Mouse (Mus musculus) hindbrain, embryonic 16.5 days (tissue): ENCODE measurements at regions not wholly inside any gene's neighbourhood (a gene's known extent, or its start where the extent isn't known, plus 50 kb on each side); places are given as distances from the start of the nearest gene placed in this dataset.

Source experiments
- ATAC-seq: fragments of 200-750 bp; cut with Nextera tagmentation; 2 replicates; pipeline ENCODE4 v1.8.0; 2017; ENCODE audit warnings: moderate TSS enrichment, moderate library complexity
- H3K27ac ChIP-seq: fragments of 300-500 bp; sonication (generic); 2 replicates; pipeline ENCODE4 v1.5.1; 2014; ENCODE audit warnings: low read depth, mild to moderate bottlenecking, control low read depth, low read length, moderate library complexity
- H3K27me3 ChIP-seq: fragments of 300-500 bp; sonication (generic); replicated peaks from 2 replicates; pipeline ENCODE4 v1.6.1; 2014; ENCODE audit warnings: low read length; ENCODE audit not compliant: control insufficient read depth, insufficient read depth
- H3K36me3 ChIP-seq: fragments of 300-500 bp; sonication (generic); 2 replicates; pipeline ENCODE4 v1.6.1; 2014; ENCODE audit warnings: mild to moderate bottlenecking, low read length, moderate library complexity, mixed read lengths; ENCODE audit not compliant: control insufficient read depth, insufficient read depth
- H3K4me1 ChIP-seq: fragments of 300-500 bp; sonication (generic); 2 replicates; pipeline ENCODE4 v1.6.1; 2014; ENCODE audit warnings: low read depth, low read length; ENCODE audit not compliant: control insufficient read depth, insufficient read depth
- H3K4me2 ChIP-seq: fragments of 300-500 bp; sonication (generic); 2 replicates; pipeline ENCODE4 v1.6.1; 2014; ENCODE audit warnings: mild to moderate bottlenecking, low read length, control low read depth, moderate library complexity
- H3K4me3 ChIP-seq: fragments of 300-500 bp; sonication (generic); 2 replicates; pipeline ENCODE4 v1.5.1; 2014; ENCODE audit warnings: mild to moderate bottlenecking, low read length, control low read depth, moderate library complexity
- H3K9ac ChIP-seq: fragments of 300-500 bp; sonication (generic); 2 replicates; pipeline ENCODE4 v1.6.1; 2014; ENCODE audit warnings: low read depth, mild to moderate bottlenecking, control low read depth, low read length, moderate library complexity
- H3K9me3 ChIP-seq: fragments of 300-500 bp; sonication (generic); 2 replicates; pipeline ENCODE4 v1.6.1; 2014; ENCODE audit warnings: mild to moderate bottlenecking, low read length, moderate library complexity; ENCODE audit not compliant: control insufficient read depth
- WGBS: fragments of 180-500 bp; shearing (Covaris S2); extraction: QIAGEN DNeasy Blood & Tissue Kit; methylation state at CpG from one replicate; pipeline ENCODE4 v1.1.7; 2014; 5-methylcytosine and 5-hydroxymethylcytosine counted together

DNA sequence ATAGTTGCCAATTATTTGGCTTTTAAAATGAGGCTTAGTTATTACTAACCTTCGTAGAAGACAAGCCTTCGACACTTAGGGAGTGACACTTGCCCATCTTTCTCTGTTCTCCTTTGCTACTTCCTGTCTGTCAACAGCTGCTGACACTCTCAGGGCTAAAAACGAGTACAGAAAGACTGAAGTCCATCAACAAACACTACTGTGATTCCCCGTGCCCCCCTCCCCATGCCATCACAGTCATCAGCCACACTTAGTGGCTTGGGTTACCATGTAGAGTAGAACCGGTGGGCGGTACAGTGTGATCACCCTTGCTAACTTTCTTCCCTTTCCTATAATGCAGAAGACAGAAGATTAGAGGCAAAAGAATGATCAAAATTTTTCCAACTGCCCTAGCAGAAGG lies 402.4 kb downstream of the Atp23 start:
- Histone ChIP-seq H3K27ac (no peak overlapping the region), H3K4me1 (no peaks in the 10 kb centered on the region), H3K27me3 (no peaks in the 10 kb centered on the region), H3K36me3 (no peaks in the 10 kb centered on the region), H3K9me3 (no peaks in the 10 kb centered on the region), H3K9ac (no peak overlapping the region), H3K4me3 (no peak overlapping the region), H3K4me2 (no peak overlapping the region)
- no peak for ATAC-seq
- WGBS, result 85% methylated on average over 6 of the region's 6 CpGs

DNA sequence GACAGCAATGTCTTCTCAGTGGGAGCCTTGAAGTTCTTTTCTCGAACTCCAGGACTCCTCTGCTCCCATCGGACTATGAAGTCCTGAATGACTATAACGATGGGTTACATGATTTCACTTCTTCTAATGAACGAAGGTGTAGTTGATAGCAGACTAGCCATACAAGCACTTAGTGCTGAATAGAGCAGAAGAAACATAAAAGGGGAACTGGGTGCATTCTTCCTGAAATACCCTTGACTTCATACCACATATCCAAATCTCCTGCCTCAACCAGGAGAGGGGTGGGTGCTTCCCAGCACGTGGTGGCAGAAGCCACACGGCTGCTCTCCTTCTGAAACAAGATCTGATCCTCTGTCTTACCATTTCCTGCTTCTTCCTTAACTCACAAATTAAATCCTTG lies 407.4 kb downstream of the Atp23 start:
- Histone ChIP-seq H3K9me3 (no peaks in the 10 kb centered on the region), H3K36me3 (no peaks in the 10 kb centered on the region), H3K27me3 (no peaks in the 10 kb centered on the region), H3K27ac (no peak overlapping the region), H3K4me1 (no peaks in the 10 kb centered on the region), H3K4me3 (no peak overlapping the region), H3K9ac (no peak overlapping the region), H3K4me2 (no peak overlapping the region)
- no peak for ATAC-seq
- WGBS, result 85% methylated on average over 6 of the region's 6 CpGs

DNA sequence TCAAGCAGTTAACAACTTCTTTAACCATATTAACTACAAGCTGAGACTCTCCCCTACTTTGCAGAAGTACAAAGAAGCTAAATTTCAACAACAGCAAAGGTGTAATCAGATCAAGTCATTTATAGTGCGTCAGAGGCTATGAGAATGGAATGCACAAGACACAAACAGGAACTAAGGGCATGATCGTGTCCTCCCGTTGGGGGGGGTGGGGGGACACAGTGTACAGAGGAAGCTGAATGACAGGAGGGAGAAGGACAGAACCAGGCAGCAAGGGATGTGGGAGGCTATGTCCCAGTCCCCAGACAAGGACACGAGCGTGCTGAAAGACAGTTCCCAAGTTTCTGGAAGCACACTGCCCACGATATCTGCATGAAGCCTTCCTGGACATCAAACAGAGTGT lies 408.9 kb downstream of the Atp23 start:
- Histone ChIP-seq H3K9me3 (no peaks in the 10 kb centered on the region), H3K4me1 (no peaks in the 10 kb centered on the region), H3K4me2 (no peak overlapping the region), H3K36me3 (no peaks in the 10 kb centered on the region), H3K27ac (no peak overlapping the region), H3K9ac (no peak overlapping the region), H3K27me3 (no peaks in the 10 kb centered on the region), H3K4me3 (no peak overlapping the region)
- 85% methylated on average over 6 of the region's 6 CpGs for WGBS
- no peak for ATAC-seq

DNA sequence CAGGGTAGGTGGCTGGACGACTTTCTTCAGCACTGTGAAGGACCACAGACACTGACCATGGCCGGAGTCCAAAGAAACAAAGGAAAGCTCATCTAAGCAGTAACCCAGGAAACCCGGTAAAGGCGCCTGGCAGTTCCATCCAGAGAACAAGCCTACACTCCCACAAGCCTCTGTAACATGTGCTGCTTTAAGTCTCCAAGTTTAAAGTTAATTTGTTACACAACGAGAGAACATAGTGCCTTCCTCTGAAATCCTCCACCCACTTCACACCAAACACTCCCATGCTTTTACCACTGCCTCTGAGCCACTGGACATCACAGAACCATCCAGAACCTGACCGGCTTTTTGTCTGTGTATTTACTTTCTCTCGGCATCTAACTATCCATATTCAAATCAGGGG lies 416.0 kb downstream of the Atp23 start:
- H3K9ac ChIP-seq, result no peak overlapping the region
- no peaks in the 10 kb centered on the region for H3K27me3 ChIP-seq
- no peaks in the 10 kb centered on the region for H3K4me1 ChIP-seq
- H3K4me3 ChIP-seq, result no peak overlapping the region
- no peak overlapping the region for H3K27ac ChIP-seq
- WGBS, result 72% methylated on average over 7 of the region's 7 CpGs
- H3K9me3 ChIP-seq, result 0 out of 2 replicates have a peak, but pooled peaks cover 3% of the 10 kb centered on the region
- no peak for ATAC-seq
- no peaks in the 10 kb centered on the region for H3K36me3 ChIP-seq
- no peak overlapping the region for H3K4me2 ChIP-seq

DNA sequence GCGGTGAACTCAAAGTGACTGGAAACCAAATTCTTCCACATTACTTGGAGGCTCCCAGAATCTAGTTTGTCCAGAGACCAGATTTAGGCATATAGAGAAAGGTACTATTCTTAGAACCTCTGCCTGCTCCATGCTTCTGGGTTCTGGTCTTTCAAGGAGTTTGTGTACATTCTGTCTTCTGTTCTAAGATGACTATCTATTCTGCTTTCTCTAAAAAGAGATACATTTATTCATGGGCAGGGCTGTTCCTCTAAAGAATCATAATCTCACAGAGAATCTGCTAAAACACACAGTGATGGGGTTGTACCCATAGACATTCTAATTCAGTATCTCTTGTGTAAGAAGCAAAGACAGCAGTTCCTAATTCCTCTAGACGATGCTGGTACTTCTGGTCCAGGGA lies 417.7 kb downstream of the Atp23 start:
- no peak for ATAC-seq
- no peak overlapping the region for H3K27ac ChIP-seq
- no peak overlapping the region for H3K9ac ChIP-seq
- no peak overlapping the region for H3K4me3 ChIP-seq
- H3K36me3 ChIP-seq, result no peaks in the 10 kb centered on the region
- 97% methylated on average over 2 of the region's 2 CpGs for WGBS
- H3K27me3 ChIP-seq, result no peaks in the 10 kb centered on the region
- no peak overlapping the region for H3K4me2 ChIP-seq
- H3K4me1 ChIP-seq, result no peaks in the 10 kb centered on the region
- 0 out of 2 replicates have a peak, but pooled peaks cover 3% of the 10 kb centered on the region for H3K9me3 ChIP-seq

DNA sequence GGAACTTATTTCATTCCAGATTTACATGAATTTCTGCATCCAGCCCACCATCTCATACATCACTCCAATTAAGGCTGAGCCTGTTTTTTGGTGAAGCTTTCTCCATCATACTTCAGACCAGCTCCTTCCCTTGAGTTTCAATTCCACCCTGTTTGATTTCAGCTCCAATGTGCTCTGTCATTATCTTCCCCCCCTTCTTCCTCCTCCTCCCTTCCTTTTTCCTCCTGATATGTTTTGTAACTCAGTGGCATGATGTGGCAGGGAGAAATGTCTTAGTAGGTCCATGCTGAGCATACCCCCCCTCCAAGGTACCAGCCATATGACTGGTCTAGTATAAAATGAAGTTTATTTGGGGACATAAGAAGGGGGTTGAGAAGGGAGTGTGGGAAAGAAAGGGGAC lies 420.8 kb downstream of the Atp23 start:
- no peaks in the 10 kb centered on the region for H3K36me3 ChIP-seq
- H3K4me1 ChIP-seq, result no peaks in the 10 kb centered on the region
- no peak overlapping the region for H3K9ac ChIP-seq
- H3K27ac ChIP-seq, result no peak overlapping the region
- H3K27me3 ChIP-seq, result no peaks in the 10 kb centered on the region
- H3K4me3 ChIP-seq, result no peak overlapping the region
- no peak overlapping the region for H3K4me2 ChIP-seq
- ATAC-seq, result no peak
- H3K9me3 ChIP-seq, result 0 out of 2 replicates have a peak, but pooled peaks cover 3% of the 10 kb centered on the region

DNA sequence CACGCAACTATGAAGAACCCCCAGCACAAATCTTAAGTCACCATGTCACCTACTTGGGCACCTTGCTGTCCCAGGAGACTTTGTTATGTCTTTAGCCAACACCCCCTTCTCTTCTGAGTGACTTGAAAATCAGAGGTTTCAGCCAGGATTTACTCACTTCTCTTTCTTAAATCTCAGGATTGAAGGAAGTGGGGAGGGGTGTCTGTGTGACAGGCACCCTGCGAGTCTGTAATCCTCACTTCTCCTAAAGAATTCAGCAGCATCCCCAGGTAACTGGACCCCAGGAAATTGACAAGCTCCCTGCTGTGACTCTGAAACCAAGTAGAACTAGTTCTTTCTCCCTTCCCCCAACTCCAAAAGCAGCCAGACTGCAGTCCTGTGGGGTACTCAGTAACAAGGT lies 421.4 kb downstream of the Atp23 start:
- WGBS, result 48% methylated on average over 2 of the region's 2 CpGs
- no peak overlapping the region for H3K9ac ChIP-seq

DNA sequence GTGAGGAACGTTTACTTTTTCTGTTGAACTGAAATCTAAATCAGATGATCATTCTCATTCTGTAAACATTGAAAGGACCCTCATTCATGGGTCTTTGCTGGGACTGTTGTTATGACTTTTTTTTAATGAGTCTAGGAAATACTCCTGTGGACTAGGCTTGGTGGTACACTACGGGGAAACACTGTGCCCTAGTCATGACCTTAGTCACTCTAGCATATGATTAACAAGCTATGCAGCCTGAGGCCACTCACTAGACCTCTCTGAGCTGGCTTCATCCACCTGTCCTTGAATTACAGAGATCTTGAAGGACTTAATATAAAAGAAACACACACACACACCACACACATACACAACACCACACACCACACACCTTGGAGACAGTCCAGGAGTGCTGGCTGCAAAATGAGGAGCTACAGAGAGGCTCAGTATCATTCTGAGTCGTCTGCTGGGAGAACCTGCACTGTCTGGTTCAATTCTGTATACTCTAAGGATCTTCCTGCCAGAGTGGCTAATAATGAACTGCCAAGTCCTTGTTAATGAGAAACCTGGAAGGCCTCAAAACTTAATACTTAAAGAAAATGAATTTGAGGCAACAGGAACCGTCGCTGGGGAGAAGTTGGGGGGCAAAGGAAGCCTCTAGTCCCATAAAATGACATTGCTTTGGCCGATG lies 428.0 kb downstream of the Atp23 start:
- Histone ChIP-seq H3K9me3 (no peaks in the 10 kb centered on the region), H3K4me3 (no peak overlapping the region), H3K27me3 (no peaks in the 10 kb centered on the region), H3K36me3 (no peaks in the 10 kb centered on the region), H3K27ac (no peak overlapping the region), H3K4me2 (no peak overlapping the region), H3K4me1 (no peaks in the 10 kb centered on the region), H3K9ac (no peak overlapping the region)
- WGBS, result 73% methylated on average over 6 of the region's 6 CpGs
- ATAC-seq, result no peak

More for the DNA sequence above, 421.4 kb downstream of the Atp23 start:
- Histone ChIP-seq H3K4me2 (no peak overlapping the region), H3K27ac (no peak overlapping the region), H3K9me3 (0 out of 2 replicates have a peak, but pooled peaks cover 3% of the 10 kb centered on the region), H3K36me3 (no peaks in the 10 kb centered on the region), H3K4me1 (no peaks in the 10 kb centered on the region), H3K4me3 (no peak overlapping the region), H3K27me3 (no peaks in the 10 kb centered on the region)
- no peak for ATAC-seq

DNA sequence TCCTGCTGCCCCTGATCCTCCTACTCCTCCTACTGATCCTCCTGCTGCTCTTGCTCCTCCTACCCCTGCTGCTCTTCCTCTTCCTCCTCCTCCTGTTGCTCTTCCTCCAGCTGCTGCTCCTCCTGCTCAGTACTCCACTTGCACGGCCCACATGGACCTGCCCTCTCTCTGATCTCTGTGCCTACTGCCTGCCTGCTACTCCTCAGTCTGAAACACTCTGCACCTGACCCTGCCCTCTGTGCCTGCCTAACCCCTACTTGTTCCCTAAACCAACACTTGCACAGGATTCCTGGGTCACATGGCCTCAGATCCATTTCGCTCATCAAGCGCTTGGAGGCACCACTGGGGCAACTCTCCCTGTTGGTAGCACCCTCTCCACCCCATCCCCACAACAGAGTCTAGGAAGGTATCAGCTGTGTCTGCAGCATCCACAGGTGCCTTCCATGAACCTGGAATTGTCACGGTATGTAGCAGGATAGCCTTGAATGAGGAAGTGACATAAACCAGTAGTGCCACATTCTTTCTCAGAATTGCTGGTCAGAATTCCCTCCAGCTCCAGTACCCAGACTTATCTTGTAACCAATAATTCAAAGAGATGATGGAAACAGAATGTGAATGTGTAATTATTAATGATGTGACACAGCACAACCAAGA lies 430.2 kb downstream of the Atp23 start:
- H3K36me3 ChIP-seq, result no peaks in the 10 kb centered on the region
- H3K9me3 ChIP-seq, result peaks cover 4% of the 10 kb centered on the region; the same call in 1 of the 2 replicates
- ATAC-seq, result no peak
- 76% methylated on average over 4 of the region's 4 CpGs for WGBS
- no peak overlapping the region for H3K27ac ChIP-seq
- H3K4me3 ChIP-seq, result no peak overlapping the region
- no peak overlapping the region for H3K4me2 ChIP-seq
- no peaks in the 10 kb centered on the region for H3K27me3 ChIP-seq
- no peak overlapping the region for H3K9ac ChIP-seq
- H3K4me1 ChIP-seq, result no peaks in the 10 kb centered on the region
